Mouse (Mus musculus) retina, postnatal 1 day (tissue): ENCODE results near the gene Rcc1l.
A peak's percentile ranks its signal among the peaks of the same experiment; 100 is the strongest.

Experiments
- DNase-seq: peaks from one replicate; pipeline ENCODE4 v3.0.0-alpha.2; 2012

Rcc1l gene

DNA sequence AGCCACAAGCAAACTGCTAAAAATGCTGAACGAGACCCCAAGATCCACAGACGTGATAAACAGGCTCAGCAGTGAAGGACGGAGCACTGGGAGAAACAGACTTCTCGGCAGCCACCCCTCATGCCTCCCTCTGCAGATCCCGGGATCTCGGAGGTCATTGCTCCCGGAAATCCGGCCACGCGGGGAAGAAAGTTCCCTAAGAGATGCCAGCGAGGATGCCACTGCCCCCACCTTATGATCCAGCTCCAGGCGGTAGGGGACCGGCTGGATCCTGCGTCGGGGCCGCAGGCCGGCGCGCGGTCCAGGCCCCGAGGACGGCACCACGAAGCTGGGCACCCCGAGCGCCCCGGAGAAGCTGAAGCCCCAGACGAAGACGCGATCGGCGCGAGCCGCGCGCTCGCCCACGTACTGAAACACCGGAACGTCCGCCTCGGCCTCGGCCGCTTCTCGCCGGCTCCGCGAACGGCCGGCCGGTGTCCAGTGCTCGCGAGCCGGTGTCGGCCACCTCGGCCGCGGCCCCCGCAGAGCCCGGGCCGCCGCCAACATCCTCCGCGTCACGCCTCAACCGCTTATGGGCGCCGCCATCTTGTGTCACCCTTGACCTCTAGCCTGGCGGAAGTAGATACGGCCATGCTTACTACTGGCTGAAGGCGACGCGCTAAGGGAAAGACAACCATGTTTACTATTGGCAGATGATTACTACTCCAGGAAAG lies at the start of gene Rcc1l:
Gene Rcc1l, minus strand, starts transcription at position 606 of the 713 bp plus-strand sequence.
- DNase-seq: peak; percentile 95

DNA sequence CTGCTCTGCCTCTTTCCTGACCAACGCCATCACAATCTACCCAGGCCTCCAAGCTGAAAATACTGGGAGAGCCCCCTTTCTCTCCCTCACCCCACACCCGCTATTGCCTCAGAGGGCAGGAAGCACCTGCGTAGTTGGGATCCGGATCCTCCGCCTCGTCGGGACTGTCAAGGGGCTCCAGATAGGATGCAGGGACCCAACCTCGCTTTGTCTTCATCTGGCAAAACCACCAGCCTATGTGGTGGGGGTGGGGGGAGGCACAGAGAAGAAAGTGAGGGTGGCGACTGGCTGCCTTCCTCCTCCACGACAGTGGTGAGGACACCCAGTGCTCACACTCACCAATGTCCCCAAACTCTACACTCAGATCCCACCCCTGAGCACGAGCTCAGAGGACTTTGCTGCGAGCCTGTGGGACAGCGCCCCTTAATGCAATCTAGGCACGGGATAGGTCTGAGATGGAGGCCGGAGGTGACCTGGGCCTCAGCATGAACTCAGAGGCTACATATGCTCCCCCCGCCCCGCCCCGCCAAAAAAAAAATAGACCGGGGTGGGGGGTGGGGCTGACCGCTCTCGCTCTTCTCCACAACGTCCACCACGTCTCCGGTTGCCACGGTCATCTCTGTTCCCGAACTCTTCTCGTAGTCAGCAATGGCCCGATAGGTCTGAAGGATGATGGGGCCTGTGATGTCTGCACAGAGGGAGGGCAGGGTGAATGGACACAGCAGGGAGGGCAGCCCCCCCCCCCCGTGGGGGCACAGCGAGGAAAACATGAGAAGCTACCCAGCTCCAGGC lies 48.7 kb upstream of the Rcc1l start:
- no peak for DNase-seq

DNA sequence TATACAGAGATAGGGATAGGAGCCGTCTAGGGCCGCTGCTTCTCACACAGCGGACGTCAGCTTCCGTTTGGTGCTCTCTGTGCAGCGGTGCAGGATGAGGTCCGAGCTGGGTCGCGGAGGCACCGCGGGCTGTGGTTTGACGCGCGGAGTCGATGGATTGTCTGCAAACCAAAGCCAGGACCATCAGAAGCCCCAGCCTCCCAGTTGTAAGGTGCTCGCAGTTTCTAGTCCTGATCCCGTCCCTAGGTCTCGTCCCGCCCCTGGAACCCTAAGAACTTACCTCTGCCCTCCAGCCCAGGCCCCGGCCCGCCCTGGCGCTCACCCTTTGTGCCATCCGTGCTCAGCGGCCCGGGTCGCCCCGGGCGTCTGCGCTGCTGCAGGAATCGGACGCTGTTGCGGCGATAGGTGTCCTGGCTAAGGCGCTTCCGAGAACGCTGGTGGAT lies 45.2 kb upstream of the Rcc1l start:
- peak; percentile 40 for DNase-seq

DNA sequence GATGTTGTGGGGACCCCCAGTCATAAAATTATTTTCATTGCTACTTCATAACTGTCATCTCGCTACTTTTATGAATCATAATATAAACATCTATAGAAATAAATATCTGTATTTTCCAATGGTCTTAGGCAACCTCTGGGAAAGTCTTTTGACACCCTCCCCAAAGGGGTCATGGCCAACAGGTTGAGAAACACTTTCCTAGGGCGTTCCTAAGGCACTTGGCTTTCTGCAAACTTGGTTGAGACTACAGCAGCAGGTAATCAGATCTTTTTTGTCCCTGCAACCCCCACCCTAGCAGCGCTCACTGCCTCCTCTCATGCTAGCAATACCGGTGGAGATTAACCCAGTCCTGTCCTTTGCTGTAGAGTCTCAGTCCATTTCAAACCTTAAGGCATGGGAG lies 44.7 kb upstream of the Rcc1l start:
- DNase-seq: no peak

DNA sequence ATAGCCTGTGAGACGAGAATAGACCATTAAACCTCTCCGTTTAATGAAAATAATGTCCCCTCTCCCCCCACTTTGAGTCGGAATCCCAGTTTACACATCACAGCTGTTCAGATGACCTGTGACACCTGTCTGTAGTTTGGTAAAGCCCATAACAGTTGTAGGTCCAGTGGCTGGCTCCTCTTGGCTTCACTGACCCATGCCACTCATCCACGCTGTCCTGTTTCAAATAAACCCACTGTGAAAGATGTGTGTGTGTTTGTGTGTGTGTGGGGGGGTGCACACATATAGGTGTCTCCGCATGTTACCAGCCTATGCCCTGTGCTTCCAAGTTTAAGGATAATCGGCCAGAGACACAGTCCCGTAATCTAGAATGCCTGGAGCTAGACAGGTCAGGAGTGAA lies 41.3 kb upstream of the Rcc1l start:
- no peak for DNase-seq

DNA sequence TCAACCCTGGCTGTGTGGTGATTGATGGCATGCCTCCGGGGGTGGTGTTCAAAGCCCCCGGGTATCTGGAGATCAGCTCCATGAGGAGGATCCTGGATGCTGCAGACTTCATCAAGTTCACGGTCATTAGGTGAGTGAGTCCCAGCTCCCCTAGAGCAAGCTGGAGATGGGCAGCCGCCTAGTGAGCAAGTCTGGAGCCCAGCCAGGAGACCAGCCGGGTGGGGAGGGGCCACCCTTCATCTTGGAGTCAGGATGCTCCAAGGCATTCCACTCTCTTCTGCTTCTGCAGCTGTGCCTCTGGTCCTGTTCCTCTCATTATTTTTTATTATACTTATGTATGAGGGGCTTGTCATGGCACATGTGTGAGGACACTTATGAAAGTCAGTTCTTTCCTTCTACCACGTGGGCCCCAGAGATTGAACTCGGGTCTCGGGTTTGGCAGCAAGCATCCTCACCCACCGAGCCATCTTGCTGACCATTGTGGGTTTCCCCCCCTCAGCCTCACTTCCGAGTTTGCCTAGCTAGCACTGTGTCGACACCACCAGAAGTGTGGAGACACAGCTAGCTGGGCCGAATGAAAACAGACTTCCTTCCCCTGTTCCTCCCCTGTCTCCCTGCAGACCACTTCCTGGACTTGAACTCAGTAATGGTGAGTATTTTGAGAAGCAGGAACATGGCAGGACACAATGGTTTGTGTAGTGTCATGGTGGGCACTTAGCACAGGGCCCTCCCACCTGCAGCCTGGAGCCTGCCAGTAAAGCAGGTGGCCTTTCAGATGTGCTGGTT lies 37.6 kb upstream of the Rcc1l start:
- DNase-seq: no peak

DNA sequence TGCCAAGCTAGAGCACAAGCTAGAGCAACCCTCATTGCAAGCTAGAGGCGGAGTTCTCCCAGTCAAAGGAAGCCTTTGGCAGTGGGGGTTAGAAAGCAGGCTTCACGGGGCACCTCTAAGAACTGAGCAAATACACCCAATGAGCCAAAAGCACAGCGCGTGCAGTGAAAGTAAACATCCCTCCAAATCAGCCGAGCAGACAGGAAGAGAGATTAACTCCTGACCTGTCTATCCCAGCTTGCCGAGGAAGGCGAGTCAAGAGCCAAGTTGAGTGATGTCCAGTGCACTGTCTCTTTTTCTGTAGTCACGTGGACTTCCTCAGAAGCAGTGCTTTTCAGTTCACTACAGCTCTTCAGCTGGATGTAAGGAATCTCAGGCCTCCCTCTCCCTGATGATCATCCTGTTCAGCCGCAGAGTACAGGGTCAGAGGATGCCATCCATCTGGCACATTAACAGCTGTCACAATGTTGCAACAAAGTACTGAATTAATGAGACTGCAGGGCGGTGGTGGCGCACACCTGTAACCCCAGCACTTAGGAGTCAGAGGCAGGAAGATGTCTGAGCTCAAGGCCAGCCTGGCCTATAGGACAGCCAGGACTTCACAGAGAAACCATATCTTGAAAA lies 33.5 kb upstream of the Rcc1l start:
- DNase-seq: no peak

DNA sequence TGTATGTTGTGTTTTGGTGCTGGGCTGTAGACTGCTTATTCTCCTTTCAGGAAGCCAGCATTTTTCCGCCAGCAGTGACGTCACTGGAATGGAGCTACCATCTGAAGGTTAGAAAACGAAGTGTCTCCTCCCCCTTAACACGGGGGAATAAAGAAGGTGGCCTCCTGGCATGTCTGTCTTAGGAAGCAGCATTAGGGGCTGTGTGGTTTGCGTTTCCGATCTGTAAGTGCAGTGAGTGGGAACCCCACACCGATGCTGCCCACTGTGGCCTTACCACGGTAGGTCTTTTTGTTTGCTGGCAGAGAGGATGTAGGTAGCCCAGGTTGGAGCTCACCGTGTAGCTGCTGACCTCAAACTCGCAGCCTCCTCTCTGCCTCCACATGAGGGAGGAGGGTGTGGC lies 30.1 kb upstream of the Rcc1l start:
- DNase-seq: no peak

DNA sequence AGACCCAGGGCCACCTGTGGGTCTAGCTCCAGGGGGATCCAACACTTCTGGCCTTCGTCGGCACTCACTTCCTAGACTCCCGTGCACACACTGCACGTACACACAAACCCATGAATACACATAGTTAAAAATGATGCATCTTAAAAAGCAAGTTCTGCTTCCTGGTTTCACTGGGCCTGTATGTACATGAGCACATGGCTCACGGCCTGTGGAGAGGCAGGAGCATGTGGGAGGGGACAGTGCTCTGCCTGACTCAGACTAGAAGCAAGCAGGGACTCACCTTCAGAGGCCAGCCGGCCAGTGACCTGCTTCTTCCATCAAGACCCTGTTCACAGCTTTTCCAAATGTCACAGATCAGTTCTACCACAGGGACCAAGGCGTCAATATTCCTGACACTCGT lies 17.1 kb upstream of the Rcc1l start:
- no peak for DNase-seq

DNA sequence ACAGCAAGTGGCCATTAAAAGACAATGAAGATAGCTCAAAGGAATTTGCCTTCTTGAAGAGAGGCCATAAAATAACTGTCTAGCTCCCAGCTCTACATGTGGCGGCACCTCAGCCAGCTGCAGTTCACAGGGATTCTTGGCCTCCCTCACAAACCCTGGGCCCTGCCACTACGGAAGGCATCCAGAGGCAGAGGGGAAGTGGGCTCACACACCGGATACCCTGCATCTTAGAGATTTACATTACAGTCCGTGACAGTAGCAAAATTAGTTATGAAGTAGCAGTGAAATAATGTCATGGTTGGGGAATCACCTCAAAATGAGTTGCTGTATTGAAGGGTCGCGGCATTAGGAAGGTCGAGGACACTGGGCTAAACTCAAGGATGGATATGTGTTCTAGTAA lies 12.0 kb upstream of the Rcc1l start:
- DNase-seq: no peak

DNA sequence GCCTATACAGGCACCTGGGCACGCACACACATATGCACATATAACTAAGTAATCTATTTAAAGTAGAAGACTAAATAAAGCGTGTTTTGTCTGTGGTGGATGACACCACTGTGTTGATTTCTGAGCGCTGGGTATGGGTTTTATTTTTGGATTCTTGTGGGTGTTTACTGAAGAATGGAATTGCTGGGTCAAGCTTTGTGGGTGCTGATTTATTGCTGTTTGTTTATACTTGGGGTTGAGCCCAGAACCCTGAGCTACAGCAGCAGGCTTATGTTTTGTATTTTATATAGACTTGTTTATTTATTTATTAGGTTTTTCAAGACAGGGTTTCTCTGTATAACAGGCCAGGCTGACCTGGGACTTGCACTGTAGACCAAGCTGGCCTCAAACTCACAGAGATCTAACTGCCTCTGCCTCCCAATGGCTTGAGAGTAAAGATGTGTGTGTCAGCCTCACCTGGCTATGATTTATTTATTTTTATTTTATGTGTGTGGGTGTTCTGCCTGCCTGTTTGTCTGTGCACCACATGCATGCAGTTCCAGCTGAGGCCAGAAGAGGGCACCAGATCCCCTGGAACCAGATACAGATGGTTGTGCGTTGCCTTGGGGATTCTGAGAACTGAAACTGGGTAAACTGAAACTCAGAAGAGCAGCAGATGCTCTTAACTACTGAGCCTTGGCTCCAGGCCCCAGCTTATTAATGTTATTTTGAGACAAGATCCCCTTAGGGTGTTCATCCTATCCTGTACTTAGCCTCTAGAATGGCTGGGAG lies 10.6 kb upstream of the Rcc1l start:
- peak; percentile 73 for DNase-seq

DNA sequence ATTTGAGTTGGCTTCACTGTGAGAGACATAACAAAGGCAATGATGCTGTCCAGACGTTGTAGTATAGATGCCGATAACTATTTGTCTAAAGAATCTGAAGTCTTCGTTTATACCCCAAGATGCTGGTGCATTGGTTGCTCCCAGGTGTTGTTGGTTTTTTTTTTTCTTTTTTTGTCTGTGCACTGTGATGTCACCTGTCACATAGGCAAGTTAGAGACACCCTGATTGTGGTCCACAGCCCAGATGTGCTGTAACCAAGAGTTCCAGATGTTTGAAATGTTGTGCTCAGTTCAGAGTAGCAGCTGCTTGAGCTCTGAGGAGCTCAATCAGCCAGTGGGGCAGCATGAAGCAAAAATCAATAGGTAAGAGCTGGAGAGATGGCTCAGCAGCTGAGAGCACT lies 9.5 kb upstream of the Rcc1l start:
- no peak for DNase-seq

DNA sequence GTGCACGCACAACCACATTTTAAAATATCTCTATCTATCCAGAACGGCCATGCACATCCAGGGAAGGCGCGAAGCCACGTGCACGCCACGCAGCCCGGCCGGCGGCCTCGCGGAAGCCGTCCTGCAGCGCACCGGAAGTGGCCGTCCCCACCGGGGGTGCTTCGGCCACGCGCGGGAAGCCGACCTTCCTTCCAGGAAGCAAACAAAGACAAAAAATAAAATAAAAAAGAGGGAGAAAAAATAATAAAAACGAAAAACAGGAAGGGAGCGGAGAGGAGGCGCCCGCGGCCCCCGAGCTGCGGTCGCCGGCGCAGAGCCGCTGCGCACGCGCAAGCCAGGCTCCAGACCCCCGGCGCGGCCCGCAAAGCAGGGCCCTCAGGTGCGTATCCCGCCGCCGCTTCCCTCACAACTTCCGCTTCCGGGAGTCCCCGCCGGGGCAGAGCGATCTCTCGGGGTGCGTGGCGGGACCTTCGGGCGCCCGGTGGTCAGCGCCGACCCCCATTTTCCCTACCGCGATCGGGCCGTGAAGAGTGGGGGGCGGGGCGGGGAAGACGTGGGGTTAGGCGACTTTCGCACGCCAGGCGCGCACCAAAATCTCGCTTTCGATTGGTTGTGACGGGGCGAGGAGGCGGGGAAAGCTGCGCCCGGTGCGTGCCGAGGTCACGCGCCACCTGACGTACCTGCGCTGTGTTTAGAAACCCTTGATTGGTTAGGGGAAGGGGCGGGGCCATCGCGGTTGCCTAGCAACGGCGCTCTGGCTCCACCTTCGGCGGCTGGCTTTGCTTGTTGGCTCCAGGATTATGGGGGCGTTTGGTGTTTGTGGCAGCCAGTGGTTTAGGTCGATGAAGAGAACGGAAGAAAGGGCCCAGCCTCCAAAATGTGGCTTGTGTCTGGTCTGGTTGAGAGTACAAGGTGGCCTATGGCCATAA lies 7.6 kb upstream of the Rcc1l start, which contains the start of gene Gtf2ird2:
Gene Gtf2ird2, plus strand, starts transcription at position 140 of the 929 bp plus-strand sequence.
- DNase-seq: peak; percentile 99

DNA sequence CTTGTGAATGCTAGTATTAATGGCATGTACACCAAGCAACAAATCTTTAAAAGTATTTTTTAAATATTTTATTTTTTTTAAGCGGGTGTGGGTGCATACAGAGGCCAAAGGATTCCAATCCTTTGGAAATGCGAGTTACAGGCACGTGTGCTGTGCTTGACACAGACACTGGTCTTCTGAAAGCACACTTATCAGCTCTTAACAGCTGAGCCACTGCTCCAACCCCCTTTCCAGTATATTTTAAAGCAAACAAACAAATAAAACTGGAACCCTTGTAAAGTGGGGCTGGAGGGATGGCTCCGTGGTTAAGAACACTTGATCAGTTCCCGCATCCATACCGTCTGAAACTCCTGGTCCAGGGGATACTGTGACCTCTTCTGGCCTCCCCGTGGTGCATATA lies 6.6 kb upstream of the Rcc1l start:
- no peak for DNase-seq

DNA sequence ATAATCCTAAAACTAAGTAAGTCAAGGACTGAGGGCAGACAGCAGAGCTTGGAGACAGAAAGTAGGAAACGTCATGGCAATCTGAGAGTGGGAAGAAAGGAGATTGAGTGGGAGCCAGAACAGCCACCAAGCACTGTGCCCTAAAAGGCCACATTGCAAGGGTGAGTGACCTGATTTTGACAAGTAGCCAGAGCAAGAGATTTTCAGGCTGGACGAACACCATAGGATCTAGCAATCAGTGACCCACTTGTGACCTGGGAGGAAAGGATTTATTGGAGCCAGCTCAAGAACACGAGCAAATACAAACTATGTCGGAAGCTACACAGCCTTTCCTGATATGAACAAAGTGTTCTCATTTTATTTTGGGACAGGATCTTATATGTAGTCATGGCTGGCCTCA lies 6.2 kb upstream of the Rcc1l start:
- DNase-seq: peak; percentile 41

DNA sequence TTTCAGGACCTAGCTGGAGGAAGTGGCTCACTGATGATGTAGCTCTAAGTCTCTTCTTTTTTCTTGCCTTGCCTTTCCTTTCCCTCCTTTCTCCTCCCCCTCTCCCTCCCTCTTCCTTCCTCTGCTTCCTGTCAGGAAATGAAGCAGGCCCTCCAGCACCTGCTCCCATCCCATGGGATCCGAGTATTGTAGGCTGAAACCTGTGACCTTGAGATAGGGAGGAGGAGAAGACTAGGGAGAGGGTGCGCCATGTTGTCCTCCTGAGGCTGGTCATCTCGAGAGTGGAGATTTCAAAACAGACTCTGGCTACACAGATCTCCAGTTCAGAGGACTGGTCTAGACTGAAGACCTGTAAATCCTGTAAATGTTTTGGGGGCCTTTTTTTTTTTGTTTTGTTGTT lies 5.6 kb upstream of the Rcc1l start:
- DNase-seq: no peak

DNA sequence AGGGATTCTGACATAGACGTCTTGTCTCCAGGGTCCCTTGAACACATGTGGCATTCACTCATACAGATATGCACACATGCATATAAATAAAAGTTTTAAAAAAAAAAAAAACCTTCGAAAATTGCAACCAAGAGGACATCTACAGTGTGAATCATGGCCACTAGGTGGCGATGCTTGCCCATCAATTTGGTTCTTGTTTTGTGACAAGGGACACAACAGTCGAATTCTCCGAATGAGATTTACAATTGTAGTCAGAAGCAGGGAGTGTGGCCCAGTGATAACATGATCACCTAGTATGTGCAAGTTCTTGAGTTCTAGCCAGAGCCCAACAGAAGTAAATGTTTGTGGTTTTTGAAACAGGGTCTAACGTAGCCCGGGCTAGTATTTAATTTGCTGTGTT lies 3.3 kb upstream of the Rcc1l start:
- peak; percentile 90 for DNase-seq

DNA sequence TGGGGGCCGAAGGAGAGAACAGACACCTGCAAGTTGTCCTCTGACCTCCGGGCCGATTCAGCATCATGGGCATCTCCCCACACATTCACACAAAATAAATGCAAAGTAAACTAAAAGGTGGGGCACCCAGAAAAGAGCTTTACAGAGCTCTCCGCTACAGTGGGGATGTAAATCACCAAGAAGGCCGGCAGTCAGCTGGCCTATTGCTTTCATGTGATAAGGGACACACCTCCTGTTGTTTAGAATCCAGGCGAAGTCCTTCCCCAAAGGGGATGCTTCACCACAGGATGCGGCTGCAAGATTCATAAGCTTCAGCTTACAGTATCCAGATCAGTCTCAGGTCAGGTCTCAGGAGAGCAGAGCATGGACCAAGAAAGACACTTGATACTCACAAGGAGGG lies 2.0 kb upstream of the Rcc1l start:
- no peak for DNase-seq

DNA sequence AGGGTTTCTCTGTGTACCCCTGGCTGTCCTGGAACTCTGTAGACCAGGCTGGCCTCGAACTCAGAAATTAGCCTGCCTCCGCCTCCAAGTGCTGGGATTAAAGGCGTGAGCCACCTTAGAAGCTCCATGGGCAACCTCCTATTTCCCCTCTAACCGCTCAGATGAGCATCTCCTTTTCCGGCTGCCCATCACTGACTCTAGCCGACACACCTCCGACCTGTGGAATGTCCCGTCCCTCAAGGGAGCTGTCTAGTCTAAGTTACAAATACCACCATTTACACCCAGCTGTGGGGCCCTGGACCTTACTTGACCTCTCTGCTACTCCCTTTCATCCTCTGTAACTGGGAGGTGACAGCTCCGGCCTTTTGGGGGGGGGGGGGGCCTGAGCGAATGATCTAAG lies 878 bp downstream of the Rcc1l start:
- no peak for DNase-seq

DNA sequence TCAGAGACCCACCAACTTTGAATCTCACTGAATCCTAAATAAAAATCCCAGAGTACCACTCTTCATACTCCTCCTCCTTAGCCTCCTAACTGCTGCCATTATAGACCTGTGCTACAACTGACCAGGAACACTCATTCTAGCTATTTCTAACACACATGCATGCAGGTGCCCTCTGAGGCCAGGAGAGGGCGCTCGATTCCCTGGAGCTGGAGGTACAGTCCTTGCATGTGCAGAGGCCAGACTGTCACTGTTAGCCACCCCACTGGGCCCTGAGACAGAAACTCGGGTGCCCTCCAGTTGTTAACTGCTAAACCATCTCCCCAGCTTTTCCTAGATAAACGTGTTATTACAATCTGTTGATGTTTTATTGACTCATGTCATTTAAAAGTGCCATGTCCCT lies 3.4 kb downstream of the Rcc1l start:
- peak; percentile 60 for DNase-seq

DNA sequence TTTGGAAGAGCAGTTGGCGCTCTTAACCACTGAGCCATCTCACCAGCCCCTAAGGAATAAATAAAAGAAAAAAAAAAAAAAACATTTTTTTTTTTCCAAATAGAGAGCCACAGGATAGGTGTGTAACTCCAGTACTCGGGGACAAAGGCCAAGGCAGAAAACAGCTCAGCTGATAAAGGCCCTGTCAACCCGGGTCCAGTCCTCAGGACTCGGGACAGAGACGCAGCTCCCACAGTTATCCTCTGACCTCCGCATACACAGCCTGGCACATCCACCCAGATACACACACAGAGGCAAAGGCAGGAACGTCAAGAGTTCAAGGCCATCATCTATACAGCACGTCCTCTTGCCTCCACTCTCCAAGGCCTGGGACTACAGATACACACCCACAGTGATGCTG lies 6.4 kb downstream of the Rcc1l start:
- DNase-seq: no peak
